Mouse (Mus musculus) forebrain, postnatal 0 days (tissue): Measurements from ENCODE around the gene Fbxo4. TPM values are rescaled to one million over a fixed set of nuclear protein-coding genes. Genes with fewer than 3 reads are reported as not detected.

Experiments used
- ATAC-seq: fragments of 200-750 bp; cut with Nextera tagmentation; 2 replicates; pipeline ENCODE4 v1.8.0; 2017; ENCODE audit warnings: mild to moderate bottlenecking, moderate library complexity
- DNase-seq: peaks from one replicate; pipeline ENCODE4 v3.0.0-alpha.2; 2015
- H3K27ac ChIP-seq: fragments of 300-500 bp; sonication (generic); 2 replicates; pipeline ENCODE4 v1.5.1; 2014; ENCODE audit warnings: low read depth, mild to moderate bottlenecking, antibody characterized with exemption, low read length, moderate library complexity, mixed read lengths
- H3K27me3 ChIP-seq: fragments of 300-500 bp; sonication (generic); 2 replicates; pipeline ENCODE4 v1.6.1; 2014; ENCODE audit warnings: mild to moderate bottlenecking, low read length, mixed read lengths; ENCODE audit not compliant: insufficient read depth
- H3K36me3 ChIP-seq: fragments of 300-500 bp; sonication (generic); 2 replicates; pipeline ENCODE4 v1.6.1; 2014; ENCODE audit warnings: mild to moderate bottlenecking, moderate library complexity; ENCODE audit not compliant: insufficient read depth
- H3K4me1 ChIP-seq: fragments of 300-500 bp; sonication (generic); 2 replicates; pipeline ENCODE4 v1.6.1; 2014; ENCODE audit warnings: antibody characterized with exemption; ENCODE audit not compliant: insufficient read depth
- H3K4me2 ChIP-seq: fragments of 300-500 bp; sonication (generic); 2 replicates; pipeline ENCODE4 v1.6.1; 2014; ENCODE audit warnings: low read depth, mild to moderate bottlenecking, moderate library complexity
- H3K4me3 ChIP-seq: fragments of 300-500 bp; sonication (generic); 2 replicates; pipeline ENCODE4 v1.5.1; 2014; ENCODE audit warnings: low read depth, low read length, mixed read lengths
- H3K9ac ChIP-seq: fragments of 300-500 bp; sonication (generic); 2 replicates; pipeline ENCODE4 v1.6.1; 2014; ENCODE audit warnings: mild to moderate bottlenecking
- H3K9me3 ChIP-seq: fragments of 300-500 bp; sonication (generic); 2 replicates; pipeline ENCODE4 v1.6.1; 2016; ENCODE audit warnings: low read length
- CTCF ChIP-seq: sonication (generic); IDR thresholded peaks from 2 replicates; pipeline ENCODE4 v1.5.1; 2016; ENCODE audit warnings: antibody characterized with exemption, control low read depth, low read depth
- WGBS: fragments of 180-500 bp; shearing (Covaris S2); extraction: QIAGEN DNeasy Blood & Tissue Kit; methylation state at CpG from one replicate; pipeline ENCODE4 v1.1.7; 2014; 5-methylcytosine and 5-hydroxymethylcytosine counted together
- polyA plus RNA-seq: library from polyadenylated mRNA; unstranded; fragments of >200 nt; fragmentation: Nextera tagmentation; extraction: Ambion mirVana; gene quantifications from 2 replicates; pipeline ENCODE4 v1.2.1, GENCODE M21; 2015
- total RNA-seq: library from RNA; depleted of rRNA; stranded (reverse); fragments of >200 nt; gene quantifications from 2 replicates; pipeline ENCODE4 v1.2.3, GENCODE M21; 2014

Fbxo4 gene
- total and polyA plus RNA-seq, 2 experiments from 2014 or later: 11.1 to 13.9 TPM

DNA sequence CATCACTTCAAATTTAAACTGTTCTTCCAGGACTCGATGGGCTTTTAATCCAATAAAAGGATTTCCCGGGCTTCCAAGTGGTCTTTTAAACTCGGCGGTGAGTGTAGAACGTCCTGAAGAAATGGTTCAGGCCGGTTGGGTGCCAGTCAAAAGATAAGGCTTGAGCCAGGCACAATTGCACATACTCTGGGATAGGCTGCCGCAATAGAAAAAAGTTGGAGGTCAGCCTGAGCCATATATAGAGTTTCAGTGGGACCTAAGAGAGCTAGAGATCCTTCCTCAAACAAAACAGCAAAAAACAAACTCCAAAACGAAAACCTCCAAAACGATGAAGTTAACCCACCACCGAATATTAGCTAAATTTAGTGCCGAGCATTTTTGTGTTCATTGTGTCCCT is 46.1 kb upstream of the Fbxo4 start:
- H3K36me3 ChIP-seq: no peaks in the 10 kb centered on the region
- no peak overlapping the region for H3K27ac ChIP-seq
- WGBS: 47% methylated on average over 11 of the region's 11 CpGs
- peaks cover 5% of the 10 kb centered on the region; the same call in 1 of the 2 replicates for H3K4me1 ChIP-seq
- ATAC-seq (no peak), DNase-seq (no peak)
- H3K27me3 ChIP-seq: no peaks in the 10 kb centered on the region
- no peak overlapping the region; the same call in 1 of the 2 replicates for H3K9ac ChIP-seq
- no peak overlapping the region for H3K4me3 ChIP-seq
- no peaks in the 10 kb centered on the region for H3K9me3 ChIP-seq
- TF ChIP-seq CTCF: no peak
- H3K4me2 ChIP-seq: peak overlapping the region; percentile 49

DNA sequence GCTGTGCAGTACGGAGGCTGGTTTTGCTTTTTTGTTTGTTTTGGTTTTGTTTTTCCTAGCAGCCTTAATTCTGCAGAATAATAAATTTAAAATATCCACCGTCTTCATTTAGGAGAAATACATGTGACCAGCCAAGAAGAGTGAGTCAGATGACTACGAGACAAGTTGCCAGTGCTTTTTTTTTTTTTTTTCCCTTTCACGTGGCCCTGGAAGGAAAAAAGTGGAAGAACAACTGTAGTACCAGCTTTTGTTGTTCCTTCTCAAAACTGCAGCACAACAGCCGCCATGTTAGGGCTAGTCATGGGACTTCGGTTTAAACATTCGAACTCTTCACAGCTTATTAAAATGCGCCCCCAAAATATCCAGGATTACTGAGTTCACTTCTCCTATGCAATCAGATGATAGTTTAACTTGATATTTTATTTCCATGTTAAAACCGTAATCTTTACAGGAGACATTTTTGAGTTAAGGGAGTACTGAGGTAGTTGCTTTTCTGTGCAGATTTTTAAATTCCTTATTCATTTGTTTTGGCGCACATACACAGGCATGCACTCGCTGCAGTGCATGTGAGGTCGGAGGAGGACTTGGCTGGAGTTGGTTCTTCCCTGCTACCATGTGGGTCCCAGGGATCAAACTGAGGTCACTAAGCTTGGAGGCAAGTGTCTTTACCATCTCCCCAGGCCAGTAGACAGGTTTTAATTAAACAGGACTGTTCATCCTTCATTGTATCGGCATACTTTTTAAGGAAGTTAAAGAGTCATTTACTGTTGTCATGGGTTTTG is 45.5 kb upstream of the Fbxo4 start:
- no peak for ATAC-seq
- no peaks in the 10 kb centered on the region for H3K9me3 ChIP-seq

DNA sequence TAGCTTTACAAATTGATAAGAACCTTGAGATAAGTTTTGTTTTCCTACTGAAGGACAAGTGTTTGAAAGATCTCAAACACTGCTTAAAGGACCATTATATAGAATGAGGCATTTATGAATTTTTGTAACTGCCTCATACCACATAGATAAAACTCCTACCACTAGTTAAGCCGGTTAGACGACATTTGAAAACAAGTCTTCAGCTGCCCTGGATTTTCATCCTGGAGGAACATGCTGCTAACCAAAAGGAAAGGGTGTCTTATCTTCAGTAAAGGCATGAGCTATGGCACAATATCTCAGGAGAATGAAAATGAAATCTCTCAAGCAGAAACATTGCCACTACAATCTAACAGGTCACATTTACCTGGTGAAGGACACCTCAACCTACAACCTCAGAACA is 44.4 kb upstream of the Fbxo4 start:
- DNase-seq (no peak), ATAC-seq (no peak)
- Histone ChIP-seq H3K27ac (no peak overlapping the region), H3K4me3 (no peak overlapping the region), H3K9me3 (no peaks in the 10 kb centered on the region), H3K36me3 (no peaks in the 10 kb centered on the region), H3K9ac (no peak overlapping the region), H3K4me1 (peaks cover 5% of the 10 kb centered on the region; the same call in 1 of the 2 replicates), H3K27me3 (no peaks in the 10 kb centered on the region), H3K4me2 (no peak overlapping the region)
- TF ChIP-seq CTCF: no peak
- 96% methylated on average over 2 of the region's 2 CpGs for WGBS

More for the DNA sequence above, 45.5 kb upstream of the Fbxo4 start:
- Histone ChIP-seq H3K4me3 (no peak overlapping the region), H3K4me1 (peaks cover 5% of the 10 kb centered on the region; the same call in 1 of the 2 replicates), H3K4me2 (no peak overlapping the region), H3K27ac (no peak overlapping the region), H3K27me3 (no peaks in the 10 kb centered on the region), H3K36me3 (no peaks in the 10 kb centered on the region), H3K9ac (no peak overlapping the region)
- WGBS: 75% methylated on average over 13 of the region's 13 CpGs
- DNase-seq: no peak
- no peak for TF ChIP-seq CTCF

DNA sequence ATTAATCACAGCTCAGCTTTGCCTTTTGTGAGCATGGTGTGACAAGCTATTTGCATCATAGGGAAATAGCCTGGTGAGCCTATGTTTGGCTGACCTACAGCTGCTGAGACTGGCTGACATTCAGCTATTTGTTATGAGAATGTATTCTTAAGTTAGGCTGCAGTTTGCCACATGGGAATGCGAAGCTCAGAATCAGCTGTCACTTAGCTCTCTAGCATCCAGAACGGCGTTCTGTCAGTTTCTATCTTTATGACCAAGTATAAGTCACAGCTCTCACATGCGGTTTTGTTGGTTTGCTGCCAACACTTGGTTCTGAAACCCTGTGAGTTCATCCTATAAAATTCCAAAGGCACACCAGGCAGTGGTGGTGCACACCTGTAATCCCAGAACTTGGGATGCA is 41.3 kb upstream of the Fbxo4 start:
- H3K9me3 ChIP-seq: no peaks in the 10 kb centered on the region
- DNase-seq (no peak), ATAC-seq (peak; percentile 40; the same call in 1 of the 2 replicates)
- H3K4me3 ChIP-seq: no peak overlapping the region
- H3K9ac ChIP-seq: no peak overlapping the region
- H3K36me3 ChIP-seq: no peaks in the 10 kb centered on the region
- no peaks in the 10 kb centered on the region for H3K4me1 ChIP-seq
- 59% methylated on average over 4 of the region's 4 CpGs for WGBS
- no peak overlapping the region for H3K27ac ChIP-seq
- no peak overlapping the region for H3K4me2 ChIP-seq
- TF ChIP-seq CTCF: no peak
- H3K27me3 ChIP-seq: no peaks in the 10 kb centered on the region

DNA sequence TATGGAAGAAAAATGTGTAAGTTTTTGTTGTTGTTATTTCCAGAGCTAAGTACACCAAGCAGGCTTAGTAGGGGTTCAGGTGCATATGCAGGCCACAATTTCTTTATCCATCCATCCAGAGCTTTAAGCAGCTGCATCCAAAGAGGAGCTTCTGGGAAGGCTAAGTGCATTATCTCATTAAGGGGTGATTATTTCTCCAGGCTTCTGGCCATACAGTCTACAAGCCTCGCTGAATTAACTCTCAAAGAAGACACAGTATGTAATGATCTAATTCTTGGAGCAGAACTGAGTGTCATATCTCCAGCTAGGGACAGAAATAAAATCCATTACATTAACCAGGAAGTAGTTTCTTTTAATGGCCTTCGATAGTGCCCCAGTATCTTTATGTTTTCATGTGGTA is 34.5 kb upstream of the Fbxo4 start:
- Histone ChIP-seq H3K4me3 (no peak overlapping the region), H3K4me1 (no peaks in the 10 kb centered on the region), H3K36me3 (no peaks in the 10 kb centered on the region), H3K9ac (no peak overlapping the region), H3K4me2 (no peak overlapping the region), H3K27me3 (no peaks in the 10 kb centered on the region), H3K9me3 (no peaks in the 10 kb centered on the region), H3K27ac (no peak overlapping the region)
- WGBS: 70% methylated on average over 2 of the region's 2 CpGs
- DNase-seq (no peak), ATAC-seq (no peak)
- TF ChIP-seq CTCF: no peak

DNA sequence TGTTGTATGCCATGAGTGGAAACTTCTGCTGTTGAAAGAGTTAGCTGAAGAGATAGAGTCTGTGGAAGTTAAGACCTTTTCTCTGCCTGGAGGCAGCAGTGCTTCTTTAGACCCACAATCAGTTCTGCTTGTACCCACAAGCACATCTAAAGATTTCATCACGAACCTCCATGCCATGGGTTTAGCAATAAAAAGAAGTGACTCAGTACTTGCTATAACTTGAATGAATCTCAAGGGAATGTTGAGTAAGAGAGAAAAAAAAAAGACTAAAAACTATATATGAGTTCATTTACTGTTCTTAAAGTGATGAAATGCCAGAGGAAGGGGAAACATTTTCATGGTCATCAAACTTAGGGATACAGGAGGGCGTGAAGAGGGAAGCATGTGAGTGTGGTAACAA is 21.2 kb upstream of the Fbxo4 start:
- no peak for TF ChIP-seq CTCF
- 80% methylated on average over 2 of the region's 2 CpGs for WGBS

DNA sequence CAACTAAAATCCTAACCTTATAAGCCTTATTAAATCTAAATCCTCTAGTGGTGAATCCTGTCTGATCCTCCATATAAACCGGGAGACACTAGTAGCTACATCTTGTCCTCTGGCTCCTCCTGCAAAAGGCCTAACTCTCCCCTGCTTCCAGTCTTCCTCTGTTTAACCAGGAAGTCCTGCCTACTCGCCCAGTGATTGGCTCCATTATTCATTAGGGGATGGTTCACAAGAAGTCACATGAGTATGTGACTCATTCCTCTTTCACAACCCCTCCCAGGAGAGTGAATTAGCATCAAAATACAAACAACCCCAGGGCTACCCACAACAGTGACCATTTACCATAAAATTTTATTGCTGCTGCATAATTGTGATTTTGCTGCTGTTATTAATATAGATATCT is 19.8 kb upstream of the Fbxo4 start:
- ATAC-seq: no peak
- TF ChIP-seq CTCF: no peak
- no peak overlapping the region for H3K27ac ChIP-seq
- H3K9ac ChIP-seq: no peak overlapping the region
- 69% methylated on average over 2 of the region's 2 CpGs for WGBS
- H3K36me3 ChIP-seq: no peaks in the 10 kb centered on the region
- H3K27me3 ChIP-seq: no peaks in the 10 kb centered on the region
- no peak for DNase-seq
- no peak overlapping the region for H3K4me2 ChIP-seq
- no peaks in the 10 kb centered on the region for H3K9me3 ChIP-seq
- H3K4me1 ChIP-seq: no peaks in the 10 kb centered on the region
- no peak overlapping the region for H3K4me3 ChIP-seq

More for the DNA sequence above, 21.2 kb upstream of the Fbxo4 start:
- no peaks in the 10 kb centered on the region for H3K4me1 ChIP-seq
- no peaks in the 10 kb centered on the region for H3K27me3 ChIP-seq
- H3K4me3 ChIP-seq: no peak overlapping the region
- no peak overlapping the region for H3K27ac ChIP-seq
- no peak for DNase-seq
- no peak overlapping the region for H3K4me2 ChIP-seq
- no peaks in the 10 kb centered on the region for H3K36me3 ChIP-seq
- no peak for ATAC-seq
- H3K9ac ChIP-seq: no peak overlapping the region
- peaks cover 4% of the 10 kb centered on the region; the same call in 1 of the 2 replicates for H3K9me3 ChIP-seq
